Comparison of ENCODE assay signal across 15 mouse cellular contexts in genomic region chr1:119843121-119843520, GRCm38 (mm10).
"Had no signal": no experiment of that assay in that cellular context is flagged by ENCODE, and none has a peak within 500 bp of the region (broad histone marks: within the 10 kb centered on the region; RNA-seq: fewer than 3 reads in every experiment).

No protein-coding gene starts in this region.

- H3K9ac ChIP-seq: lung, embryonic 15.5 days; midbrain, embryonic 13.5 days; midbrain, embryonic 15.5 days; neural tube, embryonic 12.5 days had no signal

- H3K9me3 ChIP-seq: lung, embryonic 15.5 days; megakaryocyte, embryonic 14.5 days; midbrain, embryonic 13.5 days; midbrain, embryonic 15.5 days; neural tube, embryonic 12.5 days had no signal

- H3K4me3 ChIP-seq: lung, embryonic 15.5 days; megakaryocyte, embryonic 14.5 days; midbrain, embryonic 13.5 days; midbrain, embryonic 15.5 days; neural tube, embryonic 12.5 days had no signal

- H3K4me1 ChIP-seq: lung, embryonic 15.5 days; midbrain, embryonic 13.5 days; midbrain, embryonic 15.5 days; neural tube, embryonic 12.5 days had no signal

- DNase-seq: lung, adult 2 months; lung, postnatal 14 days; lung, postnatal 36 days; right cerebral cortex, postnatal 14 days; thymus, adult 18-20 months; thymus, postnatal 14 days; thymus, postnatal 36 days had no signal

- H3K27me3 ChIP-seq: lung, embryonic 15.5 days; megakaryocyte, embryonic 14.5 days; midbrain, embryonic 13.5 days; midbrain, embryonic 15.5 days; neural tube, embryonic 12.5 days had no signal

- H3K4me2 ChIP-seq: lung, embryonic 15.5 days; midbrain, embryonic 11.5 days; midbrain, embryonic 13.5 days; midbrain, embryonic 15.5 days; neural tube, embryonic 12.5 days had no signal

- H3K36me3 ChIP-seq: lung, embryonic 15.5 days; midbrain, embryonic 13.5 days; midbrain, embryonic 15.5 days; neural tube, embryonic 12.5 days had no signal

- ATAC-seq: lung, postnatal 0 days; midbrain, embryonic 13.5 days; midbrain, embryonic 15.5 days had no signal

- H3K27ac ChIP-seq: lung, embryonic 15.5 days; macrophage; midbrain, embryonic 13.5 days; midbrain, embryonic 15.5 days; neural tube, embryonic 12.5 days had no signal
